Mouse (Mus musculus): ENCODE results near the gene Themis3.

DNA sequence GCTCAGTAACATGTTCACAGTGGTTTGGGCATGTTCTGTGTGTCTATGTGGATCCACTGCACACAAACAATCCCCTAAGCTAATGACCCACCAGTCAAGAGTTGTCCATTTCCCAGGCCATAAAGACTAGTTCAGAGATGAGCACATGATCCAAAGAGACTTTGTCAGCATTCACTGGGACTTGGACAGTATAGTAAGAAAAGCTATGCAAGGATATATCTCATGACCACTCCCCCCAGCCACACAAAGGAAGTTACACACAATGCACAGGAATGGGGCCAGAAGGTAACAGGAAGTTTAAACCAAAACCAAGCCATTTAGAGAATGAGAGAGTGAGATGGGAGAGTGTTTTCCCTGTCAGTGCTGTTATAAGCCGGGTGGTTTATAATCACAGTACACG, 33.0 kb downstream of the Themis3 start:
- TF ChIP-seq CTCF (IDR thresholded peaks at IDR 0.05; ENCODE audit: insufficient read depth, low read length), result no peak
- TF ChIP-seq POLR2A (IDR thresholded peaks at IDR 0.05; ENCODE audit: borderline replicate concordance, extremely low read depth, low read depth, low read length), result no peak

Measured in lung, adult 2 months (tissue).